Mouse (Mus musculus) heart, adult 11 months (tissue): ENCODE data around the gene Wdr64.

Source experiments
- DNase-seq: peaks from one replicate; pipeline ENCODE4 v3.0.0; 2022

Gene Wdr64

GRCm38 (mm10) chr1:175725771-175726170 lies 27.4 kb downstream of the Wdr64 start:
- DNase-seq = peak; percentile 78

DNA sequence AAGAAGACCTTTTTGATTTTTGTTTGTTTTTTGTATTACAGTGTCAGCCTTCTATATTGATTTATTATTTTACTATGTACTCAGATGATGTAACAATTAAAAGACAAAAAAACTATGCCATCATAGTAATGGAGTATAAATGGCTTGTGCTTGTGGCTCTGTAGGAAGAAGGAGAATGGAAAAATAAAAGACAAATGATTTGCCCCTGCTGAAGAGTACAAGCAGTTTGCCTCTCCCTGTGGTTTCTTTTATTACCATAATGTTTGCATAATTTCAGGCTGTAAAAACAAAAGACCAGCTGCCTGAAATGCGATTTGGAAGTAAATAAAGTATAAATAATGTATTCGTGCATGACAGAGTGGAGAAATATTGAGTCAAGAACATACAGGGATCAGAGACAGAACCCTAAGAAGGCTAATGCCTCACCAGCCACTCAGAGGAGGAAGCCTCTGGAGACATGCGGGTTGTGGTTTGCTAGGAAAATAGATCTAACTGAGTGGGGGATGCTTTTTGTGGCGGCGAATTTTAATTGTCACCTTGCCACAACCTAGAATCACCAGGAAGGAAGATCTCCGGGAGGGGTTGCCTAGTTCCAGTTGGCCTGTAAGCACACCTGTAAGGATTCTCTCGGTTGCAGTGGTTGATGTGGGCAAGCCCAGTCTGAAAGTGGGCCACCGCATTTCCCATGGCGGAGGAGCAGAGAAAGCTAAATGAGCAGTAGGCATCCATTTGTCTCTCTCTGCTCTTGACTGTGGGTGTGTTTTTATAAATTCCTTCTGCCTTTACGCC lies 56.4 kb downstream of the Wdr64 start:
- peak; percentile 87 for DNase-seq

GRCm38 (mm10) chr1:175794668-175795067 lies 96.3 kb downstream of the Wdr64 start:
- no peak for DNase-seq

DNA sequence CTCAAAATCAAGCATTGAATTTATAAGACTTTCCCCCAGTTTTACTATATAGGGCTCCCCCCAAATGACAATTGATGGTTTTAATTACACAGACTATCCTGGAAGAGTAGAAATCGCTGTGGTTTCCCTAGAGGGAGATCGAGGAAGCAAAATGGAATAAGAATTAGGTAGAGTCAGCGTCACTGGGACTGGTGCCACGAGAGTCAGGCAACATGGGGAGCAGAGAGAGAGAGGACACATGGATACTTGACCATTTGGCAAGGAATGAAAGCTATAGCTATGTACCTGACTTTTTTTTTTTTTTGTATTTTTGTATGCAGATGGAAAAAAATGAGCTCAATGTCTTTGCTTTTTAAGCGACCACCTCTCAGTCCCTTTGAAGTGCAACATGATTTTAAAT lies 110.0 kb downstream of the Wdr64 start:
- DNase-seq = peak; percentile 36

GRCm38 (mm10) chr1:175811625-175812024 lies 113.2 kb downstream of the Wdr64 start:
- peak; percentile 33 for DNase-seq

DNA sequence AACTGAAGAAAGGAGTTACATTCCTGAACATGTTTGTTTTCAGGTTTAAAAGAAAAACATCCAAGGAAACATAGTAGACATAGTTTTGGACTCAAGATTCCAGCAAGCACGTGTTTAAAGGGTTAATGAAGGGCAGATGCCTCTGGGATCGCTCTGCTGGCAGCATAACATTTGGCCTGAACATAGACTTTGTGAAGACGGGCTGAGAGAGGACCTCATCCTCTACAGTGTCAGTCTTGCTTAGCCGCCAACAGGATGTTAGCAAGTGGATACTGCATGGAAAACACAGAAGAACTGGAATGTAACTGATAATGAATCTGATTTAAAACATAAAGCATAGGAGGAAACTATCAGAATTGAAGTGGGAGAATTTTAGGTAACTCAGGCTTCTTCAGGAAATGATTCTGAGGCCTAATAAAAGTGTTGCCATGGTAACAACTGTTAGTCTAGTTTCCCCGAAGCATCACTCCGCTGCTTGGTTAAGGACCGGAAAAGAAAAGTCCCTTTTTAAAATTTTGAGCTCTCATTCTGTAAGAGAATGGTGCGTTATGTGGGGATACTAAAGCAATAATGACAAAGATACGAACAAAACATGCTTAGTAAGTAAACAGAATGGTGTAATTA lies 125.5 kb downstream of the Wdr64 start:
- DNase-seq = peak; percentile 6

DNA sequence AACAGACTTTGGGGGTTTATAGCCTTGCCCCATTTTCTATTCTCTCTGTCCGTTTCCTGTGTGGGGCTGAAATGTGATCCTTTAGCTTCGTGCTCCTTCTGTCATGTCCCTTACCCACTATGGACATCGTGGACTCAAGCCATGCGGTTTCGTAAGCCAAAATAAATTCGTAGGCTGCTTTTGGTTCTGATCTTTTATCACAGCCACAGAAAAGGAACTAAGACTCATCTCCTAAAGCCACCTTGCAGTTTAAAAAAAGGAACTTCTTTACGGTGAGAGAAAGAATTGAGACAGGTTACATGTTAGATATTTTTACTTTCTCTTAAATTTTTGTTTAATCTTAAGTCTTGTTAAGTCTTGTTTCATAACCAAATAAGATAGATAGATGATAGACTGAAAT lies 130.1 kb downstream of the Wdr64 start:
- DNase-seq = peak; percentile 35

- no peak for DNase-seq
Observed at GRCm38 (mm10) chr1:175829220-175829619, 130.8 kb downstream of the Wdr64 start.

GRCm38 (mm10) chr1:175855515-175855914 lies 157.1 kb downstream of the Wdr64 start:
- no peak for DNase-seq
